Mouse (Mus musculus) gastrocnemius, postnatal 14 days (tissue): Measurements from ENCODE around the gene Sclt1. TPM values are rescaled to one million over a fixed set of nuclear protein-coding genes. Genes with fewer than 3 reads are reported as not detected.

Source experiments
- DNase-seq: peaks from one replicate; pipeline ENCODE4 v3.0.0; 2021; ENCODE audit warnings: mixed read lengths
- intact Hi-C: fragments of 180-260 bp; cut with DNase I; formaldehyde crosslinking; loops from one replicate; pipeline ENCODE4 v1.15.1; 2025; ENCODE audit warnings: low total_unique reads
- total RNA-seq, 2 experiments: library from RNA; stranded (reverse); gene quantifications; 2 replicates each; pipeline ENCODE4 v1.2.3; 2021

Sclt1 gene
- total RNA-seq, 2 experiments from 2014 or later: 4.1 to 4.3 TPM

DNA sequence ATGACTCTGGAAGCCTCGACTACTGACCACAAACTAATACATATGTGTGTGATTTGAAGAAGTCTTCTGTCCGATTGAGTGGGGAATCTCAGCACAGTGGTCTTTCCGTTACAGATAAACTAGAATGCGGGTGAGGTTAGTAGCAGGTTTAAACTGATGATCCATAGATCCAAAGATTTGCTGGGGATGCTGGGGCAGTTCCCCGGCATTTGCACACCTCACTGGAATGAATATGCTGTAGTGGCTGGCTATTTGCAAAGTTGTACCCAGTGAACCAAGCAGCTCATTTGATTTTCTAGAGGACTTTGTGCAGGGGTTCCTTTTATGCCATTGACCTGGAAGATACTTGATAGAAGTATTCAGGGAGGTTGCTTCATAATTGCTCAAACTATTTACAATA is 133.2 kb downstream of the Sclt1 start:
- no peak for DNase-seq
- intact Hi-C loops: no loop called here

- intact Hi-C loops: no loop called here
- no peak for DNase-seq
Measured at GRCm38 (mm10) chr3:41607467-41607866, 134.8 kb downstream of the Sclt1 start.

DNA sequence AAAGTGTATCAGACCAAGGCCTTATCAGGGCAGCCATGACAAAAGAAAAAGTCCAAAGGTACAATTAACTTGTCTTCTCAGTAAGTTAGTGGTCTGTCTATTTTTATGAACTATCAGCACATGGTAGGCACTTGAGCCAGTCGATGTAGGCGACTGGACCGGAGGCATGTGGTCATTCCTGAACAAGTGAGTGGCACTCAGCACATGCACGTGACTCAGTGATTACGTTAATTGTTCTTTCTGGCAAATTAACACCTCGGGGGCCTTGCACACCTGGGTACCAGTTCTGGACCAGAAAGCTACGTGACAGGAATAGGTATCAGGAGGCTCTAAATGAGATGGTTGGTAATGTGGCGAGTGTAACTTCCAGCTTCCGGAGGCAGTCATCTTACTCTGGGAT is 135.3 kb downstream of the Sclt1 start:
- intact Hi-C loops: no loop called here
- DNase-seq: no peak

- intact Hi-C loops: no loop called here
- no peak for DNase-seq
Measured at GRCm38 (mm10) chr3:41606330-41606664, 136.0 kb downstream of the Sclt1 start.

DNA sequence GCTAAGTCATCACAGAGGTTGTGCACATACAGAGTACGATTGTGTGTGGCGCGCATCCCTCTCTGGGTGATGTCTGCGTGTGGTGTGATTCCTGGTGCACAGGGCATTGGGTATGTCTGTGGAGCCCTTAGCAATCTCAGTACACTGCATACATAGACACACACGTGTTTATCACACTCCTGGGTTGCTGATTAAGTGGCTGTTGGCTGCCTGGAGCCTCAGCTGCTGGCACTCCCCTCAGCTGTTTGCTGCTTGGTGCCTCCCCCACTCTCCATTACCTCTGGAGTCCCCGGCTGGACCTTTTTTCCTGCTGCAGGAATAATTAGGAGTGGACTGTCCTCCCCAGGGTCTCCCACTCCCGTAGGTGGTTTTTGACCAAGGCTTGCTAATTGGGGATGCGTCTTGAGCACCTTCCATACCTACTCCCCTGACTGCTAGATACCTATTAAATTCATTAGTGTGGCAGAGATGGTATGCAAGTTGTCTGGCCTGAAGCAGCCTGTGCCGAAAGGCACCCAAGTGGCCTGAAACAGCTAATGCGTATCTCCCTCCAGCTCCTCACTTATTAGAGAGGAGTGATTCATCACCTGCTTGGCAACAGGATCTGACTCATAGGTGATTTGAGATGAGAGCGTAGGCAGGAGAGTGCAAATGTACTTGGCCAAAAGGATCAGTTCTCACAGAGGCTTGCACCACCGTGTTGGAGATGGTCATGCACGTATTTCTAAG is 136.5 kb downstream of the Sclt1 start:
- no peak for DNase-seq
- intact Hi-C loops: no loop called here

- DNase-seq: no peak
- intact Hi-C loops: no loop called here
Measured at GRCm38 (mm10) chr3:41604629-41605321, 137.5 kb downstream of the Sclt1 start.

DNA sequence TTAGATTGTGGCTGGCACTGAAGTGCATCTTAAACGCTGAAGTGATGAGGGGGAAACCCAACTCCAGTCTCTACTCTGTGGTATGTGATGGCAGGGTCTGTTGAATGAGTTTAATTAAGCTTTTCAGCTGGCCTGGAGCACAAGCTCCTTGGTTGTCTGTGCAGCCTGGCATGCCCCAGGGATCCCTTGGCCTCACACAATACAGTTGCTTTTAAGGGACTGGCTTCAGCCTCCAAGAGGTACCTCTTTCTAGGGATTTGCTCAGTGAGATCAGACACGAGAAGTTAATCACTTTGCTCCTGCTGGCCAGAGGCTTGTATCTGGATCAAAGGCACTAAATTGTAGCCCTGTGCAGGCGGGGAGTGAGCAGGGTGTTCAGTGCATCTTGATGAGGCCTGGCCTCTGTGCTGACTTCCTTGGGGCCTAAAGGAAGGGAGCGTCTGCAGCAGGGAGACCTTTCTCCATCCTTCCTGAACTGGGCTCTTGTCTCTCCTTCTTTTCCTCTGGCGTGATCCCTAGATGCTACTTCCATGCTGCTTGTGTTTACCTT is 138.8 kb downstream of the Sclt1 start:
- no peak for DNase-seq
- intact Hi-C loops: no loop called here

- intact Hi-C loops: no loop called here
- DNase-seq: no peak
Measured at GRCm38 (mm10) chr3:41602933-41603332, 139.4 kb downstream of the Sclt1 start.

GRCm38 (mm10) chr3:41601226-41602020 is 140.9 kb downstream of the Sclt1 start:
- DNase-seq: no peak
- intact Hi-C loops: no loop called here

DNA sequence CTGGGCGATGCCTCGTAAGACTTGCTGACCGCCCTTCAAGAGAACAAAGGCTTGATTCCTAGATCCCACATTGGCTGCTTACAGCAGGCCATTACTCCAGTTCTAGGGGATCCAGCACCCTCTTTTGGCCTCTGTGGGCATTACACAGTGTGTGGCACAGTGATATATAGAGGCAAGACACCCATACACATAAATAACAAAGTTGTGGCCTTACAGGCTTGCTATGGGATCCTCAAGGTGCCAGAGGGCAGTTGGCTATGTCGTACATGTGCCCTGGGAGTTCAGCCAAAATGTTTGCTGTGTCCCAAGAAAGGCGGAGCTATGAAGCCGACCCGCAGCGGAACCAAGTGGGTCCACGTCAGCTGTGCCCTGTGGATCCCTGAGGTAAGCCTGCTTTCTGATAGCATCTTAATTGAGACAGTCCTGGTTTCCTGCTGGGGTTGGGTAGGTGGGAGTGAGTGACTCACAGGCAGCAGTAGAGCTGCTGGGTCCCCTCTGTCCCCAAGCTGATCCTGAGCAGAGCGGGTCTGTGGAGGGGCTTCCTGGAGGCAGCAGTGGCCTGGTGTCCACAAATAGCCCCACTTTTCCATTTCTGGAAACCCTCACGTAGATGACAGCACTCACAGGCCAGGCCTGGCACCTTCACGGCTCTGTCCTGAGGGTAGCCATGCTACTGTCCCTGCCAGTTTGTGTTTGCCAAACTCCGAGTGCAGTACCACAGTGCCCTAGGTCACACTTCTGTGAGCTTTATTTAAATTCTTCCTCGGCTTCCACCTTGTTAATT is 142.3 kb downstream of the Sclt1 start:
- DNase-seq: peak; percentile 43
- intact Hi-C loops: loop anchor here (5.0 kb wide), 1 partner anchor 373 kb away; no protein-coding TSS in a partner anchor

DNA sequence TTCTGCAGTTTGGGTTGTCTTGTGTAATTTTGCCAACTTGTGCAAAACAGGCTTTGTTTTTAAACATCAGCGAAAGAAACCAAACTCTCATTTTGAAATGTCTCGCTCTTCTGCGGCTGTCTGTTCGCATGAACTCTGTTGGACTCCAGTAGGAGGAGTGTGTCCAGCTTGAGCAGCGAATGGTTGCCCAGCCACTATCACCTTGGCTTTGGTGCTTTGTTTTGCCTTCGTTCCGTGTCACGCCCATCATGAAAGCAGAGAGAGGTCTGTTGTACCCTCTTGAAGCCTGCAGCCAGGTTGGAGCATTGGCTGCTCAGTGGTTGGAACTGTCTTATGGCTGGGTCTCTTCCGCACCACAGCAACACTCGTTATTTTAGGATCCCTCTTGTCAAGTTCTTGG is 143.1 kb downstream of the Sclt1 start:
- intact Hi-C loops: loop anchor here (5.0 kb wide), 1 partner anchor 372 kb away; no protein-coding TSS in a partner anchor
- no peak for DNase-seq

DNA sequence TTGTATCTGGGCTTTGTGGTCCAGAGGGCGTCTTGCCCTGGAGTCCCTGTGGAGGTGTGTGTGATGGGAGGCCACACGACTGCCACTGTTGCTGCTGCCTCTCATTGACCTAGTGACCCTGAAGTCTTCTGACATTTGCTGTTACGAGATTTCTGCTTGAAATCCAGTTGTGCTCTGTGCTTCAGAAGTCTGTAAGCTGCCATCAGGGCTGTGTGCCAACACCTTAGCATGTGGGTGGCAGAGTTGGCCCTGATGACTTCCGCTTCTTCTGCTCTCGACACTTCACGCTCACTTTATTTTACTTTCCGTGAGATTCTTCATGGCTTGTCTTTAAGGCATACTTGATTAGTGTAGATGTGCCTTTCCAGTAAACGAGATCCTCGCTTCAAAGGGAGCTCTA is 143.9 kb downstream of the Sclt1 start:
- intact Hi-C loops: loop anchor here (5.0 kb wide), 1 partner anchor 371 kb away; no protein-coding TSS in a partner anchor
- DNase-seq: no peak

DNA sequence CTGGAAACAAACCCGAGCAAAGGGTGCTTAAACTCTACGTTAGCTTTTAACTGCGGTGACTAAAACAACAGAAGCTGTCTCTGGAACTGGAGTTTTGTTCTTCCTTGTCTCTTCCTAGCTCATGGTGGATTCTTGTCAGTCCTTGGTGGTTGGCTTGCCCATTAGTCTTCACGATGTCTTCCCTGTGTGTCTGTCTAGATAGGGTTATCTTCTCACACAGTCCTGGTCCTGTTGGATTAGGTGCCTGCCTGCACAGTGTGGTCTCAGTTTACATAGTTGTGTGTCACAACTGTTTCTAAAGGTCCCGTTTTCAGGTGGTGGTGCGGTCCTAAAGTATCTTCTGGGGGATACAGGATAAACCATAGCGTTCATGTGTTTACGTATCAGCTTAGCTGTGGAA is 145.3 kb downstream of the Sclt1 start:
- intact Hi-C loops: loop anchor here (5.0 kb wide), 1 partner anchor 370 kb away; no protein-coding TSS in a partner anchor

GRCm38 (mm10) chr3:41595010-41595409 is 147.3 kb downstream of the Sclt1 start:
- intact Hi-C loops: loop anchor here (5.0 kb wide), 1 partner anchor 368 kb away; no protein-coding TSS in a partner anchor
- no peak for DNase-seq

More for the DNA sequence above, 145.3 kb downstream of the Sclt1 start:
- DNase-seq: no peak

GRCm38 (mm10) chr3:41594097-41594879 is 148.0 kb downstream of the Sclt1 start:
- no peak for DNase-seq
- intact Hi-C loops: no loop called here

DNA sequence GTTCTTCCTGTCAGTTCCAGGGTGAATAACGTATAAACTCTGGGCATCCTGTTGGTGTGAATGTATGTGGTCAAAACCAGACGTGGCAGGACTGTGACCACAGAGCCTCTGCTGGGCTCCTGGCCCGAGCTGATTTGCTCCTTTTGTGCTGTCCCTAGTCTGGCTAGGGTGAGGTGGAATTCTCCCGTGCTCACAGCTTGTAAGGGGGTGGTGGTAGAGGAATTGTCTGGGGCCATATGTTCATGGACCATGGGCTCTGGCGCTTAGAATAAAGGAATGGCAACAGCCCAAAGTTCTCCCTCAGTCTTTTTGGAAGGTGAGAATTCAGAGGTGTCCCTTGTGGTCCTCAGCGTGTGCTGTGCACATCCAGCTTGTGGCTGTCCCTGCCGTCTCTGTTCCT is 149.5 kb downstream of the Sclt1 start:
- intact Hi-C loops: no loop called here
- no peak for DNase-seq

DNA sequence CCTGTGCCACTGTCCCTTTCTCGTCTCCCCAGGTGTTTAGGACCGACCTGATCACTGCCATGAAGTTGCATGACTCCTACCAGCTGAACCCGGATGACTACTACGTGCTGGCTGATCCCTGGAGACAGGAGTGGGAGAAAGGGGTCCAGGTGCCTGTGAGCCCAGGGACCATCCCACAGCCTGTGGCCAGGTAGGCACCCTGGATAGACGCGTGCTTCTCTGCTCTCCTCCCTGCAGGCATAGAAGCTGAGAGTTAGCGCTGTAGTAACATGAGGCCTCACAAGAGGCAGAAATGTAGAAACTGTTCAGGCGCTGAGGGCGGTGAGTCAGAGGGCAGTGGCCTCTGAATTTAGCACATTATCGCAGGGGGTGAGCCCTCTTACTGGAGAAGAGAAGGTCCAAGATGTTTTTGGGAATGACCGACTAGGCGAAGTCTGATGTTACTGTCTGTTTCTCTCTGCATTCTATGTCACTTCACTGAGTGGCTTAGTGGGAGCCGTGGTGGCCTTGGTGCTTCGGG is 150.6 kb downstream of the Sclt1 start:
- intact Hi-C loops: no loop called here
- no peak for DNase-seq
